Mouse (Mus musculus): ENCODE results near the gene Mog. TPM values are rescaled to one million over a fixed set of nuclear protein-coding genes. Genes with fewer than 3 reads are reported as not detected.

Gene Mog
- polyA plus RNA-seq, 1 experiment from 2014 or later, result 0.10 TPM

GRCm38 (mm10) chr17:37018328-37018727 lies 4.9 kb downstream of the Mog start:
- POLR2A ChIA-PET, result no interaction called here
- in situ Hi-C loops (cut with MboI; ENCODE audit: low pct_unique_long_range_greater_than_20kb), result no loop called here
- TF ChIP-seq CTCF (IDR thresholded peaks at IDR 0.05), result no peak
- DNase-seq (ENCODE audit: low read depth, low spot score), result no peak
- no peaks in the 10 kb centered on the region for H3K27me3 ChIP-seq
- CTCF ChIA-PET, result interaction anchor here (0.6 to 1.9 kb wide), 2 partner anchors 21 to 1139 kb away, joined by 3 to 4 read pairs; partner anchors contain the start of gene Dhx16
- no peak for ATAC-seq

- ChIA-PET CTCF (interaction anchor here (1.1 to 1.9 kb wide), 4 partner anchors 9 to 20 kb away, joined by 3 to 4 read pairs (median 4); no protein-coding TSS in a partner anchor), POLR2A (no interaction called here)
- no peak for ATAC-seq
- in situ Hi-C loops (cut with MboI; ENCODE audit: low pct_unique_long_range_greater_than_20kb), result no loop called here
- no peaks in the 10 kb centered on the region for H3K27me3 ChIP-seq
- no peak for DNase-seq (ENCODE audit: low read depth, low spot score)
- TF ChIP-seq CTCF (IDR thresholded peaks at IDR 0.05), result no peak
Measured at GRCm38 (mm10) chr17:37016333-37016732, 6.9 kb downstream of the Mog start.

GRCm38 (mm10) chr17:37012141-37012540 lies 11.1 kb downstream of the Mog start:
- no peaks in the 10 kb centered on the region for H3K27me3 ChIP-seq
- ATAC-seq, result no peak
- DNase-seq (ENCODE audit: low read depth, low spot score), result no peak
- in situ Hi-C loops (cut with MboI; ENCODE audit: low pct_unique_long_range_greater_than_20kb), result no loop called here
- CTCF ChIA-PET, result no interaction called here
- POLR2A ChIA-PET, result no interaction called here
- no peak for TF ChIP-seq CTCF (IDR thresholded peaks at IDR 0.05)

GRCm38 (mm10) chr17:37011719-37012118 lies 11.5 kb downstream of the Mog start:
- POLR2A ChIA-PET, result no interaction called here
- in situ Hi-C loops (cut with MboI; ENCODE audit: low pct_unique_long_range_greater_than_20kb), result no loop called here
- no peaks in the 10 kb centered on the region for H3K27me3 ChIP-seq
- CTCF ChIA-PET, result no interaction called here
- TF ChIP-seq CTCF (IDR thresholded peaks at IDR 0.05), result no peak
- DNase-seq (ENCODE audit: low read depth, low spot score), result no peak
- ATAC-seq, result no peak

GRCm38 (mm10) chr17:37009460-37010042 lies 13.6 kb downstream of the Mog start:
- DNase-seq (ENCODE audit: low read depth, low spot score) (no peak), ATAC-seq (no peak)
- ChIA-PET POLR2A (no interaction called here), CTCF (interaction anchor here (1.8 kb wide), 1 partner anchor 95 kb away, joined by 4 read pairs; no protein-coding TSS in a partner anchor)
- in situ Hi-C loops (cut with MboI; ENCODE audit: low pct_unique_long_range_greater_than_20kb), result no loop called here
- H3K27me3 ChIP-seq, result no peaks in the 10 kb centered on the region
- no peak for TF ChIP-seq CTCF (IDR thresholded peaks at IDR 0.05)

- POLR2A ChIA-PET, result interaction anchor here (1.1 kb wide), 1 partner anchor 38 kb away, joined by 3 read pairs; the partner anchor contains the start of gene Gabbr1
- CTCF ChIA-PET, result interaction anchor here (0.9 to 1.7 kb wide), 2 partner anchors 11 to 93 kb away, joined by 3 to 5 read pairs; no protein-coding TSS in a partner anchor
- DNase-seq (ENCODE audit: low read depth, low spot score) (no peak), ATAC-seq (no peak)
- in situ Hi-C loops (cut with MboI; ENCODE audit: low pct_unique_long_range_greater_than_20kb), result no loop called here
- no peaks in the 10 kb centered on the region for H3K27me3 ChIP-seq
- no peak for TF ChIP-seq CTCF (IDR thresholded peaks at IDR 0.05)
Measured at GRCm38 (mm10) chr17:37008161-37008560, 15.0 kb downstream of the Mog start.

- H3K27me3 ChIP-seq, result no peaks in the 10 kb centered on the region
- no peak for ATAC-seq
- CTCF ChIA-PET, result interaction anchor here (1.0 to 1.8 kb wide), 4 partner anchors 14 to 200 kb away, joined by 3 to 4 read pairs (median 3); no protein-coding TSS in a partner anchor
- in situ Hi-C loops (cut with MboI; ENCODE audit: low pct_unique_long_range_greater_than_20kb), result loop anchor here (5.0 kb wide), 1 partner anchor 81 kb away; no protein-coding TSS in a partner anchor
- DNase-seq (ENCODE audit: low read depth, low spot score), result no peak
- POLR2A ChIA-PET, result interaction anchor here (1.3 kb wide), 1 partner anchor 24 kb away, joined by 4 read pairs; no protein-coding TSS in a partner anchor
- TF ChIP-seq CTCF (IDR thresholded peaks at IDR 0.05), result no peak
Measured at GRCm38 (mm10) chr17:37003366-37003765, 19.8 kb downstream of the Mog start.

- no peaks in the 10 kb centered on the region for H3K27me3 ChIP-seq
- CTCF ChIA-PET, result interaction anchor here (0.8 to 1.4 kb wide), 2 partner anchors 41 to 88 kb away, joined by 3 read pairs; no protein-coding TSS in a partner anchor
- peak; percentile 86 for ATAC-seq
- DNase-seq (ENCODE audit: low read depth, low spot score), result peak; percentile 44
- in situ Hi-C loops (cut with MboI; ENCODE audit: low pct_unique_long_range_greater_than_20kb), result loop anchor here (5.0 kb wide), 1 partner anchor 80 kb away; no protein-coding TSS in a partner anchor
- TF ChIP-seq CTCF (IDR thresholded peaks at IDR 0.05), result no peak
- POLR2A ChIA-PET, result interaction anchor here (0.5 to 1.5 kb wide), 3 partner anchors 29 to 76 kb away, joined by 3 to 5 read pairs (median 4); partner anchors contain the start of gene Gabbr1
Measured at GRCm38 (mm10) chr17:37002364-37003330, 20.6 kb downstream of the Mog start.

GRCm38 (mm10) chr17:37000863-37001262 lies 22.3 kb downstream of the Mog start, which contains the start of gene Zfp57:
Gene Zfp57, plus strand, starts transcription at chr17:37001163.
- in situ Hi-C loops (cut with MboI; ENCODE audit: low pct_unique_long_range_greater_than_20kb), result loop anchor here (5.0 kb wide), 1 partner anchor 79 kb away; no protein-coding TSS in a partner anchor

GRCm38 (mm10) chr17:36998477-36998876 lies 24.7 kb downstream of the Mog start:
- no peaks in the 10 kb centered on the region for H3K27me3 ChIP-seq
- CTCF ChIA-PET, result interaction anchor here (0.9 to 3.1 kb wide), 4 partner anchors 38 to 102 kb away, joined by 3 to 16 read pairs (median 5); no protein-coding TSS in a partner anchor
- TF ChIP-seq CTCF (IDR thresholded peaks at IDR 0.05), result no peak
- POLR2A ChIA-PET, result no interaction called here
- in situ Hi-C loops (cut with MboI; ENCODE audit: low pct_unique_long_range_greater_than_20kb), result no loop called here
- ATAC-seq, result no peak
- no peak for DNase-seq (ENCODE audit: low read depth, low spot score)

More at GRCm38 (mm10) chr17:37000863-37001262, 22.3 kb downstream of the Mog start, which contains the start of gene Zfp57:
- ATAC-seq, result no peak
- ChIA-PET CTCF (interaction anchor here (1.2 to 1.4 kb wide), 2 partner anchors 43 to 49 kb away, joined by 3 to 5 read pairs; no protein-coding TSS in a partner anchor), POLR2A (no interaction called here)
- DNase-seq (ENCODE audit: low read depth, low spot score), result no peak
- H3K27me3 ChIP-seq, result no peaks in the 10 kb centered on the region
- TF ChIP-seq CTCF (IDR thresholded peaks at IDR 0.05), result no peak
